Mouse (Mus musculus) testis, adult 2 months (tissue): ENCODE measurements around the gene Crtc1.

Experiments
- CTCF ChIP-seq: fragments of 200-500 bp; IDR thresholded peaks from 2 replicates; pipeline ENCODE4 v1.5.1; 2012; ENCODE audit warnings: low read depth, mild to moderate bottlenecking, inconsistent platforms, low read length, moderate library complexity; ENCODE audit not compliant: control insufficient read depth, insufficient read depth, insufficient replicate concordance
- POLR2A ChIP-seq: fragments of 200-500 bp; IDR thresholded peaks from 2 replicates; pipeline ENCODE4 v1.6.1; 2012; ENCODE audit warnings: low read depth, mild to moderate bottlenecking, inconsistent platforms, low read length, moderate library complexity; ENCODE audit not compliant: control insufficient read depth

DNA sequence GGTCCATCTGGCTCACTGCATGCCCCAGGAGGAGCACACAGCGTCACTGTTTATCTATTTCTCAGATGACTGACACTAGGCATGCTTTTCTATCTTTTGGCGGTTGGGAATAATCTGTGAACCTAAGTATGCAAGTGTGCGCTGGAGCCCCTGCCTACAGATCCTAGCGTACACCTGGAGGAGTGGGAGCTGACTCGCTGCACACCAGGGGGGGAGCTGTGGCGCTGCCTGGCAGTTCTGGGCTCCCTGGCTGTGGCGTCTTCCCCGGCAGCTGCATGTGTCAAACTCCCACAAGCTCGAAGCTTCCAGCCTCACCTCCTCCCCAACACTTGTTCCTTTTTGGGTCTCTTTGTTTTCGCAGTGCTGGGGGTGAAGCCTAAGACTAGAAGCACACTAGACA, 21.5 kb downstream of the Crtc1 start:
- TF ChIP-seq POLR2A (no peak), CTCF (no peak)
